Mouse (Mus musculus): Measurements from ENCODE around the gene Knl1. TPM values are rescaled to one million over a fixed set of nuclear protein-coding genes. Genes with fewer than 3 reads are reported as not detected.

Gene Knl1
- total and polyA plus RNA-seq, 2 experiments from 2014 or later = 1.5 to 3.7 TPM

DNA sequence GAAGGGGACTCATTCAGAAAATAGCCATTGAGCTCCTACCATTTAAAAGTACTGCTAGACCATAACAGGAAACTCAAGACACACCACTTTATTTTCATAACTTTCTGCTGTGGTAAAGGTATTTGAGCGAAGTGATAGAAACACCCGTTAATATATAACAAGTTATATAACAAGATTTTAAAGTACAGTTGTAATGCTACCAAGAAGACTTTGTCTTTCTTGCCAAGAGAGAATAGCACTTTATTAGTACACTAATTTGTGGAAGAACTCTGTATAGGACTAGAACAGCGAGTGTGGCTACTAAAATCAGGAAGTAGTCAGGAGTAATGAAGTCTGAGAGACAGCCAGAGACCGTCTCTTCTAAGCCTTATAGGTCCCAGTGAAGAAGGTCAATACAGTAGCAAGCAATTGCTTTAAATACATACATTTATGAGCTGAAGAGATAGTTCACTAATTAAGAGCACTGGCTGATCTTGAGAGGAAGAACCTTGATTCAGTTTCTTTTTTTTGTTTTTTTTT, 3.3 kb downstream of the Knl1 start:
- no peaks in the 10 kb centered on the region for H3K4me1 ChIP-seq (ENCODE audit: insufficient read depth, low read length)
- H3K9me3 ChIP-seq (ENCODE audit: low read length) = no peaks in the 10 kb centered on the region
- H3K27me3 ChIP-seq (ENCODE audit: insufficient read depth, low read length) = no peaks in the 10 kb centered on the region
- DNase-seq (ENCODE audit: low spot score) = no peak
- H3K9ac ChIP-seq (replicated peaks; ENCODE audit: low read length, poor library complexity, severe bottlenecking) = no peak overlapping the region
- no peak for TF ChIP-seq CTCF (IDR thresholded peaks at IDR 0.05)
- no peaks in the 10 kb centered on the region for H3K36me3 ChIP-seq (ENCODE audit: insufficient read depth, low read length)
- H3K4me3 ChIP-seq (ENCODE audit: low read depth, low read length) = no peak overlapping the region
- H3K27ac ChIP-seq (ENCODE audit: low read depth, low read length) = no peak overlapping the region
- H3K4me2 ChIP-seq (ENCODE audit: low read depth, low read length, poor library complexity, severe bottlenecking) = no peak overlapping the region
- WGBS = 92% methylated on average over 4 of the region's 4 CpGs
- ATAC-seq (ENCODE audit: low FRiP score) = no peak

DNA sequence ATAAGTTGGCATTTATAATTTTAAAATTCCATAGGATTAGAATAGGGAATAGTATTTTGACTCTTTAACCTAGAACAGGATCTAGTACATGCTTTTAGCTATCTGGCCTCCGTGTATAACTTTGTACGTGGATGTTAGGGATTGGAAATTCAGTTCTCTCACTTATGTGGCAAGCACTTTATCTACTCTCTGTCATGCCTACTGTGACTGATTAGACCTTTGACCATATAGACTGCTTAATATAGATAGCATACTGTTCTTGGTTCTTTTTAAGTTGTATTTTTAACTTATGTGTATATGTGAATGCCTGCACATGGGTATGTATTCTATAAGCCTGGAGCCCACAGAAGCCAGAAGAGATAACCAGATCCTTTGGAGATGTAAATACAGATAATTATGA, 13.2 kb downstream of the Knl1 start:
- H3K4me2 ChIP-seq (ENCODE audit: low read depth, low read length, poor library complexity, severe bottlenecking) = no peak overlapping the region
- no peak overlapping the region for H3K27ac ChIP-seq (ENCODE audit: low read depth, low read length)
- DNase-seq (ENCODE audit: low spot score) (no peak), ATAC-seq (ENCODE audit: low FRiP score) (no peak)
- H3K9ac ChIP-seq (replicated peaks; ENCODE audit: low read length, poor library complexity, severe bottlenecking) = no peak overlapping the region
- H3K27me3 ChIP-seq (ENCODE audit: insufficient read depth, low read length) = no peaks in the 10 kb centered on the region
- no peaks in the 10 kb centered on the region for H3K9me3 ChIP-seq (ENCODE audit: low read length)
- no peak overlapping the region for H3K4me3 ChIP-seq (ENCODE audit: low read depth, low read length)
- WGBS = over 99% methylated on average over 2 of the region's 2 CpGs
- H3K4me1 ChIP-seq (ENCODE audit: insufficient read depth, low read length) = no peaks in the 10 kb centered on the region
- no peaks in the 10 kb centered on the region for H3K36me3 ChIP-seq (ENCODE audit: insufficient read depth, low read length)
- TF ChIP-seq CTCF (IDR thresholded peaks at IDR 0.05) = no peak

DNA sequence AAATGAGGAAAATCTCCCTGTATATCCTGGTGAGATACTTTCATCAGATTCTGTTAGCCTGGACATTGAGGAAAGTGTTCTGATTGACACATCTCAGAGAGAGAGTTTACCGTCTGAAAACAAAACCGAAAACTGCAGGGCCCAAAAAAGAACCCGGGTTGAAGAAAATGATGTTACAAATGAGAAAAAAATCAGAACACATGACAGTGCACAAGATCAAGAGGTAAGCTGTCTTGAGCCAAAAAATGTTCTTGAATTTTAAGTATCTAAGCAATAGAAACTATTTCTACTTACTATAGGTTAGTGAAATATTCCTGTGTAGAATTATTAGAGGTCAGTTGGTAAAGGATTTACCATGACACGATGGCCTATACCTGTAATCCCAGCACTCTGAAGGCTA, 25.5 kb downstream of the Knl1 start:
- 90% methylated on average over 4 of the region's 4 CpGs for WGBS

DNA sequence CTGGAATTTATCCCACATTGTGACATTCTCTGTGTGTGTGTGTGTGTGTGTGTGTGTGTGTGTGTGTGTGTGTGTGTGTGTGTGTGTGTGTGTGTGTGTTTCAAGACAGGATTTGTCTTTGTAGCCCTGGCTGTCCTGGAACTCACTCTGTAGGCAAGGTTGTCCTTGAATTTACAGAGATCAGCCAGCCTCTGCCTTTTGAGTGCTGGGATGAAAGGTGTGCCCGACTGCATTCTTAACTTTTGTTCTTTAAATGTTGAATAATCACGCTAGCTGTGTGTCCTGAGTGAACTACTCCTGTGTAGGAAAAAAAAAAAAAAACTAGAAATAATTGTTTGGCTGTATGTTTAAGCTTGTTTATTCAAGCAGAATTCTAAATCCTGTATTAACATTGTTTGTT, 39.2 kb downstream of the Knl1 start:
- H3K4me1 ChIP-seq (ENCODE audit: insufficient read depth, low read length) = no peaks in the 10 kb centered on the region
- no peak overlapping the region for H3K27ac ChIP-seq (ENCODE audit: low read depth, low read length)
- no peak for DNase-seq (ENCODE audit: low spot score)
- no peak overlapping the region for H3K4me3 ChIP-seq (ENCODE audit: low read depth, low read length)
- no peaks in the 10 kb centered on the region for H3K36me3 ChIP-seq (ENCODE audit: insufficient read depth, low read length)
- no peak overlapping the region for H3K9ac ChIP-seq (replicated peaks; ENCODE audit: low read length, poor library complexity, severe bottlenecking)
- ATAC-seq (ENCODE audit: low FRiP score) = no peak
- H3K9me3 ChIP-seq (ENCODE audit: low read length) = no peaks in the 10 kb centered on the region
- H3K4me2 ChIP-seq (ENCODE audit: low read depth, low read length, poor library complexity, severe bottlenecking) = no peak overlapping the region
- TF ChIP-seq CTCF (IDR thresholded peaks at IDR 0.05) = no peak
- no peaks in the 10 kb centered on the region for H3K27me3 ChIP-seq (ENCODE audit: insufficient read depth, low read length)
- 90% methylated on average over 2 of the region's 2 CpGs for WGBS

More for the DNA sequence above, 25.5 kb downstream of the Knl1 start:
- no peaks in the 10 kb centered on the region for H3K27me3 ChIP-seq (ENCODE audit: insufficient read depth, low read length)
- no peaks in the 10 kb centered on the region for H3K9me3 ChIP-seq (ENCODE audit: low read length)
- H3K4me1 ChIP-seq (ENCODE audit: insufficient read depth, low read length) = no peaks in the 10 kb centered on the region
- no peak for TF ChIP-seq CTCF (IDR thresholded peaks at IDR 0.05)
- H3K36me3 ChIP-seq (ENCODE audit: insufficient read depth, low read length) = no peaks in the 10 kb centered on the region
- no peak overlapping the region for H3K27ac ChIP-seq (ENCODE audit: low read depth, low read length)
- ATAC-seq (ENCODE audit: low FRiP score) (no peak), DNase-seq (ENCODE audit: low spot score) (no peak)
- no peak overlapping the region for H3K4me2 ChIP-seq (ENCODE audit: low read depth, low read length, poor library complexity, severe bottlenecking)
- H3K9ac ChIP-seq (replicated peaks; ENCODE audit: low read length, poor library complexity, severe bottlenecking) = no peak overlapping the region
- H3K4me3 ChIP-seq (ENCODE audit: low read depth, low read length) = no peak overlapping the region

DNA sequence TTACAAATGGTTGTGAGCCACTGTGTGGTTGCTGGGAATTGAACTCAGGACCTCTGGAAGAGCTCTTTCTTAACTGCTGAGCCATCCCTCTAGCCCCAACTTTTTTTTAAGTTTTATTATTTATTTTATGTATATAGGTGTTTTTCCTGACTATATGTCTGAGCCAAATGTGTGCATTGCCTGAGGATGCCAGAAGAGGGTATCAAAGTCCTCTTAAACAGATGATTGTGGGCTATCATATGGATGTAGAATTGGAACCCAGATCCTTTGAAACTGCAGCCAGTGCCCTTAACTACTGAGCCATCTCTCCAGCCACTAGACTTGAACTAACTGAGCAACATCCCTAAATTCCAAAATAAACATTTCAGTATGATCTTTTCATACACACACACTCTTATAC, 54.6 kb downstream of the Knl1 start:
- Histone ChIP-seq H3K27me3 (ENCODE audit: insufficient read depth, low read length) (no peaks in the 10 kb centered on the region), H3K4me3 (ENCODE audit: low read depth, low read length) (no peak overlapping the region), H3K9me3 (ENCODE audit: low read length) (no peaks in the 10 kb centered on the region), H3K4me1 (ENCODE audit: insufficient read depth, low read length) (no peaks in the 10 kb centered on the region), H3K9ac (replicated peaks; ENCODE audit: low read length, poor library complexity, severe bottlenecking) (no peak overlapping the region), H3K4me2 (ENCODE audit: low read depth, low read length, poor library complexity, severe bottlenecking) (no peak overlapping the region), H3K27ac (ENCODE audit: low read depth, low read length) (no peak overlapping the region), H3K36me3 (ENCODE audit: insufficient read depth, low read length) (no peaks in the 10 kb centered on the region)
- no peak for TF ChIP-seq CTCF (IDR thresholded peaks at IDR 0.05)
- ATAC-seq (ENCODE audit: low FRiP score) = no peak
- DNase-seq (ENCODE audit: low spot score) = no peak

DNA sequence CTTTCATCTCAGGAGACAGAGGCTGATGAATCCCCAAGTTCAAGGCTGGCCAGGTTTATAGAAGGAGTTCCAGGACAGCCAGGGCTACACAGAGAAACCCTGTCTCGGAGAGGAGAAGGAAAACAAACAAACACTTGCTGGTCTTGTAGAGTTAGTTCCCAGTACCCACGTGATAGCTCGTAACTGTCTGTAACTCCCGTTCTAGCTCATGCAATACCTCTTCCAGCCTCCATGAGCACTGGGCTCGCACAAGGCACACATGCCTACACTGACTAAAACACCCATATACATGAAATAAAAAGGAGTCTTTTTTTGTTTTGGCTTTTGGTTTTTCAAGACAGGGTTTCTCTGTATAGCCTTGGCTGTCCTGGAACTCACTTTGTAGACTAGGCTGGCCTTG, 59.7 kb downstream of the Knl1 start:
- DNase-seq (ENCODE audit: low spot score) (no peak), ATAC-seq (ENCODE audit: low FRiP score) (no peak)
- no peak for TF ChIP-seq CTCF (IDR thresholded peaks at IDR 0.05)
- no peak overlapping the region for H3K9ac ChIP-seq (replicated peaks; ENCODE audit: low read length, poor library complexity, severe bottlenecking)
- H3K36me3 ChIP-seq (ENCODE audit: insufficient read depth, low read length) = no peaks in the 10 kb centered on the region
- H3K4me1 ChIP-seq (ENCODE audit: insufficient read depth, low read length) = no peaks in the 10 kb centered on the region
- H3K4me2 ChIP-seq (ENCODE audit: low read depth, low read length, poor library complexity, severe bottlenecking) = no peak overlapping the region
- no peaks in the 10 kb centered on the region for H3K27me3 ChIP-seq (ENCODE audit: insufficient read depth, low read length)
- no peak overlapping the region for H3K27ac ChIP-seq (ENCODE audit: low read depth, low read length)
- H3K4me3 ChIP-seq (ENCODE audit: low read depth, low read length) = no peak overlapping the region
- no peaks in the 10 kb centered on the region for H3K9me3 ChIP-seq (ENCODE audit: low read length)
- 85% methylated on average over 5 of the region's 5 CpGs for WGBS
